Mouse (Mus musculus): ENCODE data around the gene Rapgef1.

Gene Rapgef1

GRCm38 (mm10) chr2:29619484-29620300 is at the start of gene Rapgef1:
TSS of gene Rapgef1 (plus strand) at chr2:29619720.
- DNase-seq (ENCODE audit: low spot score), result peak; percentile 89

DNA sequence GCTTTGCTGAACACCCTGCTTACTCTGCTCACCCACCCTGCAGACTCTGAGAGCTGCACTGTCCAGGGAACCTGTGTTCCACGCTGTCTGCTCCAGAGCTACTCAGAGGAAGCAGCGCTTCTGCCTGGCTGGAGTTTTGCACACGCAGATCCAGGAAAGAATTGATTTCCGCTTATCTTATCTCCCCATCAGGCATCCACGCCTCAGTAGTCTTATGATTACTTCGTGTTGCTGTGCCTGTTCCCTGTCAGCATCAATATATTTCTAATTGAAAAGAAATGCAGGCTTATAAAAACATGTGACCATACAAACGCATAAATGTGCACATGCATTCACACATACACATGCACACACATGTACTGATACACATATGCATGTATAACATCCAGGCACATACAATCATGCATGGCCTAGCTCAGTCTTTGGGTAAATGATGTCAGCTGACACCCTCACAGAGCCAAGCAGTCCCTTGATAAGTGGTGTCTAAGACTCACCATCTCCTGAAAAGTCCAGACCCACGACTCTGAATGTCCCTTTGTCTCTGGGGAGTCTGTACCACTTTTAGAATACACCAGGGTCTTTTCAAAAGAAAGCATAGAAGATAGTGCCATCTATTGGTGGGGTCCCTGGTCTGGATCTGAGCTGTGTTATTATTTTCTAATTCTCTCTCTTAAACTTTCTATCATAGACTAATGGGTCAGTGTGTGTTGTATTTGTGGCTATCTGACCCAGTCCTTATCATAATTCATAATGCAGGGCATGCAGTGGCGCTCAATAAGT is 47.4 kb upstream of the Rapgef1 start:
- no peak for DNase-seq (ENCODE audit: low spot score)

DNA sequence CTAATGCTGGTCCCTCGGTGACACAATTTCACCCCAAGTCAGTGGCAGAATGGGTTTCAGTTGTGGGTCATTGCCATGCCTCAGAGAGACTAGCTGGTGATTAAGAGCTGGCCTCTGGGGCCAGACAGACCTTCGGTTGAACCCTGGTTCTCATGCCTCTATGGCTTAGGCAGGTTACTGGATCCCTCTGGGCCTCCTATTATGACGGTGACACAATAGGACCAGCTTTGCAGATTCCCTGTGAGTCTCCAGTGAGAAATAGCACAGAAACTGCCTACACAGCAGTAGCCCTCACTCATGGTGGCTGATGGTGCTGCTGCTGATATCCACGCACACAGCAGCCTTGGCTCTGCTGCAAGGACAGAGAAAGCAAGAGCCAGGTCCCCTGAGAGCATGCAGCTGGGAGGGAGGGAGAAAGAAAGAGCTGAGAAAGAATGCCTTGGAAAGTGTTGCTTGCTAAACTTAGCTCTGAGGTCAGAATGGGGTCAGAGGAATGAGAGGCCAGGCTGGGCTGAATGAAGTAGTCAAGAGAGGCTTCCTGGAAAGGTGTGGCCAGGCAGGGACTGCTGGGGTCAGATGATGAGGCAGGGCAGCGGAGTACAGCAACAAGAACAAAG is 46.6 kb upstream of the Rapgef1 start:
- DNase-seq (ENCODE audit: low spot score), result no peak

DNA sequence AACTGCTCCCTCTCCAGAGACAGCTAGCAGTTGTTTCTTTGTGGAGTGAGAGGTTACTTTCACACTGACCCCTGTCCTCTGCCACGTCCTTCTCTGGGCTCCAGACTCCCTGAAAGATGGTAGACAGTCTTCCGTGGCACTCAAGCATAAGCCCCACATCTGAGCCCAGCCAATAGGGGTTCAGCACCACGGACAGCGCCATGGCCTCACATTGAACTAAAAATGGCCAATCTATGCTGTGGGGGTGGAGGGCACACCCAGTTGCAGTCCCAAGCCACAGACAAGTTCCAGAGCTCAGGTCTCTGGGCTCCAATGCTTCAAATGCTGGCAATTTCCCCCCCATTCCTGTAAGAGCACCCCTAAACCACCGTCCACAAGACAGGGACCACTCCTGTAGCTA is 45.9 kb upstream of the Rapgef1 start:
- peak; percentile 23 for DNase-seq (ENCODE audit: low spot score)

GRCm38 (mm10) chr2:29574187-29574586 is 45.3 kb upstream of the Rapgef1 start:
- no peak for DNase-seq (ENCODE audit: low spot score)

DNA sequence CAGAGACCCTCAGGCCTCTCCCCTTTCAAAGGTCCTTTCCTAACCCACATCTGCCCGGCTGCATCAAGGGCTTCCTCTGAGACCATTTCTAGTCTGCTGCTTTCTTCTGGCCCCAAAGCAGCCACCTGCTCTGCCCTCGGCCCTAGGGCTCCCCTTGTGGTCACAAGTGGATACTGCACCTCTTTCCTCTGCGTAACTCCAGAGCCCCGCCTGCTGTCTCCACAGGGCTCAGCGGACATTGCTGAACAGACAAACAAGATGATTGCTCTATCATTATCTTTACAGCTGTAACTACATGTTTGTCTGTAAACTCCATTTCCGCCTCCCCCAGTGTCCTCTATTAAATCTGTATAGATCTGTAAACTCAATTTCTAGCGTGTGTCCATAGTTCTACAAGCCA is 37.1 kb upstream of the Rapgef1 start:
- DNase-seq (ENCODE audit: low spot score), result peak; percentile 69

DNA sequence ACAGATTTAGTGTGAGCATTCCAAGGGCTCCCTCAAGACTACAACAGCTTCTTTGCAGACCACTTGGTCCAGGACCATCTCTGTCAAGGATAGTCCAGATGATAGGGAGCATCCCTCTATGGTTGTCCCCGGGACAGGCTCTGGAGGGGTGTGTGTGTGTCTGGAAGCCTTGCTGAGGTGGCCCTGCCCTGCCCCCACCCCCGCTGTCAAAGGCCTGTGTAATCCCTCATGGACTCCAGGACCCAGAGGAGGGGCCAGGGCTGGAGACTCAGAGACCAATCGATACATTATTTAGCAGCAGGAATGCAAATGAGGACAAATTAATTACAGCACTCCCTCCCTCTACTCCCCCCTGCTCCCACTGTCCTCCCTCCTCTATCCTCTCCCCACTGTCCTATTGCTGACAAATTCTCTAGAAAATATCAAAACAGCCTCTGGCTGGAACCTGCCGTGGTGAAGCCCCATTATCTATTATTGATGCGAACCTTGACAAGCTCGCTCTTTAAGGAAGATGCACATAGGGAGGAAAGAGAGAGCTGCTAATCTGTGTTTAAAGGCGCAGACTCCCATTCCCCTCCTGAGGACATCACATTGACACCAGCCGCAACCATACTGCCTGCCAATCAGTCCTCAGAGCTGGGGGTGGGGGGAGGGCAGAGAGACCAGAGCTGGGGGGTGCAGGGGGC is 33.4 kb upstream of the Rapgef1 start:
- DNase-seq (ENCODE audit: low spot score), result no peak

DNA sequence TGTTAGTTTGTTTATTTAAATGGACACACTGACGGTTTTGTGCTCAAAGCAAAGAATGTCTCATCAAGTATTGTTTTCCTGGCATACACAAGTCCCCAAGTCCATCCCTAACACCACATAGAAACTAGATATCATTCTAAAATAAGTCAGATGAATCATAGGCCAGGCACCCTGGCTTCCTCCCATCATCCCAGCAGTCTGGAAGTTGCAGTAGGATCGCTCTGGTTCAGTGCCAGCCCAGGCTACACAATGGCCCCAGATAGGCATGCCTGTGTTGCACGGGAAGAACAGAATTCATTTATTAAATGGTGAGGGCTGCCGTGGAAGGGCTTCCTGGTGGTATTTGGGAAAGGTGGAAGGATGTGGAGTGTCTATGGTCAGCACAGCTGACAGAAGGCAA is 31.5 kb upstream of the Rapgef1 start:
- no peak for DNase-seq (ENCODE audit: low spot score)

GRCm38 (mm10) chr2:29589266-29589665 is 30.3 kb upstream of the Rapgef1 start:
- DNase-seq (ENCODE audit: low spot score), result no peak

DNA sequence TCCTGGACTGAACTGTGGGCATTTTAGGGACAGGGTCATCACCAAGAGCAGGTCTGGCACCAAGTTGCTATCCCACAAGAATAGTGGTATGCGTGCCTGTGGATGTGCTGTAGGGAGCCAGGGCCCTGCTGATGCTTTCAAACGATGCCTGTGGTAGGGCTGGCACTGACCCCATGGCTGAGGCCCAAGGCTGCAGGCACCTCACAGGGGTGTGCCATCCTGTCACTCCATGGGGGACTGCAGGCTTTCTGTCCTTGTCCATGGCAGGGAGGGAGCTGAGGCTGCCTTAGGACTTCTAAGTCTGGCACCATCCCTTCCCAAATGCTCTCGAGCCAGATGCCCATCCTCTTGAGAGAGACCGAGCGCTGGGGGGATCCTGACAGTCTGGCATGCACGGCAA is 27.9 kb upstream of the Rapgef1 start:
- DNase-seq (ENCODE audit: low spot score), result no peak

GRCm38 (mm10) chr2:29592537-29592936 is 27.0 kb upstream of the Rapgef1 start:
- no peak for DNase-seq (ENCODE audit: low spot score)

GRCm38 (mm10) chr2:29603930-29604329 is 15.6 kb upstream of the Rapgef1 start:
- no peak for DNase-seq (ENCODE audit: low spot score)

- DNase-seq (ENCODE audit: low spot score), result no peak
Measured at GRCm38 (mm10) chr2:29605591-29605990, 13.9 kb upstream of the Rapgef1 start.

DNA sequence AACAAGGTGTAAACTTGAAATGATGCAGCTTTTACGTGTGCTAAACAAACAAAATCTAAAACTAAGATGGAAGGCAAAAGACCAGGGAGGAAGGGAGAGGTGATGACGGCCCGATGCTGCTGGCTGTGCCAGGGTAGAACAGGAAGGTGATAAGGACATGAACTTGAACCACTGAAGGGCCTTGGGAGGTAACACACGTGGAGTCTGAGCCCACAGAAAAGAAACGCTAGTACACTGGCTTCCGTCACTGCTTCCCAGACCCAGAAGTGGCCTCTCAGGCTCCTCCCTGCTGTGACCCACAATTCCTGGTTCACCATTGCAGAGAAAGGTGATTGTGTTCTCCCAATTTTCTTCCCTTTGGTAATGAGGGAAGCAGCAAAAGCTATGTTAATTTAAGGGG is 13.1 kb upstream of the Rapgef1 start:
- DNase-seq (ENCODE audit: low spot score), result no peak

DNA sequence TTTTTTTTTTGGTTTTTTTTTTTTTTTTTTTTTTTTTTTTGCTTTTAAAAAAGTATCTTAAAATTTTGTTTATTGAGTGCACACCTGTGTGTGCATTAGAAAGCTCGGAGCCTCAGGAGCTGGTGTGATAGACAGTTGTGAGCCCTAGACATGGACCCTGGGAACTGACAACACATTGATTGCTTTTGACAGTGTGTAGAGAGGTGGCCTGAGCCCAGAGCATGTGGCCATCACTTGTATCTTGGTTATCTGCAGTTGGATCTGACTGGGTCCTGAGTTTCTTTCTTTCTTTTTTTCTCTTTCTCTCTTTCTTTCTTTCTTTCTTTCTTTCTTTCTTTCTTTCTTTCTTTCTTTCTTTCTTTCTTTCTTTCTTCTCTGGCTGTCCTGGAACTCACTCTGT is 2.2 kb upstream of the Rapgef1 start:
- no peak for DNase-seq (ENCODE audit: low spot score)

GRCm38 (mm10) chr2:29618926-29619483 is 515 bp upstream of the Rapgef1 start:
- no peak for DNase-seq (ENCODE audit: low spot score)

DNA sequence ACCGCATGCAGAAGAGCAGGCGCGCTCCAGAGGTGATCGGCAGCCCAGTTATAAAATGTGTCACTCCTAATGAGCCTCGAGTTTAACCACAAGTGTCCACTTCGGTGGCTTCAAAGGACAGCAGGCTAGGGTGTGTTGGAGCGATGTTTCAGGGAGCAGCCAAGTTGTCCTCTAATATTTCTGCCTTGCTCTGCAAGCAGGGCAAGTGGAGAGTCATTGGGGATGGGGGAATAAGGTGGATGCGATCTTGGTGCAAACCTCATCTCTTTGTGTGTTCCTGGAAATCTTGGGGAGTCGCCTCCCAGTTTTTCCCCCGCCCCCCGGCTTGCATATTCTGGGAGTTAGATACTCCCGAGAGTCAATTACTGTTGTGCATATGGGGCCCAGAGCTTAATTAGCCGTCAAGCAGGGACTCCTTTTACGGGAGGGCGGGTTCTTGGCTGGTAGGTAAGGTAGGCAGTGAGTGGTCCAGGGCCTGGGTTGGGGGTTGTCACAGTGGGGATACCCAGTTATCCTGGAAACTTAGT is 844 bp downstream of the Rapgef1 start:
- DNase-seq (ENCODE audit: low spot score), result no peak

DNA sequence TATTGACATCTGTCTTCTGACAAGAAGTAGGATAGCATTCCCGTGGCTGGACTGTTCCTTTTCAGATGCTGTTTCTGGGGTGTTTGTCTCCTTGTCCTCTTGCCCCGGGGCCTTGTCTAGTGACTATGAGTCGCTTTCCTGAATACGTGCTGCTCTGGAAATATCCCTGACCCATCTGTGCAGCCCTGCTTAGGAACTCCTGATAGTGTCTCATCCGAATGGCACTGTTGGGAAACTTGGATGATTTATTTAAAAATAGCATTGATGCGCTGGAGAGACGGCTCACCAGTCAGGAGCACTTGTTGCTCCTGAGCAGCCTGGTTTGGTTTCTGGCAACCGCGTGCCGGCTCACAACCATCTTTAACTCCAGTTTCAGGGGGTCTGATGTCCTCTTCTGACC is 1.6 kb downstream of the Rapgef1 start:
- DNase-seq (ENCODE audit: low spot score), result no peak

- DNase-seq (ENCODE audit: low spot score), result no peak
Measured at GRCm38 (mm10) chr2:29621636-29622035, 2.1 kb downstream of the Rapgef1 start.

DNA sequence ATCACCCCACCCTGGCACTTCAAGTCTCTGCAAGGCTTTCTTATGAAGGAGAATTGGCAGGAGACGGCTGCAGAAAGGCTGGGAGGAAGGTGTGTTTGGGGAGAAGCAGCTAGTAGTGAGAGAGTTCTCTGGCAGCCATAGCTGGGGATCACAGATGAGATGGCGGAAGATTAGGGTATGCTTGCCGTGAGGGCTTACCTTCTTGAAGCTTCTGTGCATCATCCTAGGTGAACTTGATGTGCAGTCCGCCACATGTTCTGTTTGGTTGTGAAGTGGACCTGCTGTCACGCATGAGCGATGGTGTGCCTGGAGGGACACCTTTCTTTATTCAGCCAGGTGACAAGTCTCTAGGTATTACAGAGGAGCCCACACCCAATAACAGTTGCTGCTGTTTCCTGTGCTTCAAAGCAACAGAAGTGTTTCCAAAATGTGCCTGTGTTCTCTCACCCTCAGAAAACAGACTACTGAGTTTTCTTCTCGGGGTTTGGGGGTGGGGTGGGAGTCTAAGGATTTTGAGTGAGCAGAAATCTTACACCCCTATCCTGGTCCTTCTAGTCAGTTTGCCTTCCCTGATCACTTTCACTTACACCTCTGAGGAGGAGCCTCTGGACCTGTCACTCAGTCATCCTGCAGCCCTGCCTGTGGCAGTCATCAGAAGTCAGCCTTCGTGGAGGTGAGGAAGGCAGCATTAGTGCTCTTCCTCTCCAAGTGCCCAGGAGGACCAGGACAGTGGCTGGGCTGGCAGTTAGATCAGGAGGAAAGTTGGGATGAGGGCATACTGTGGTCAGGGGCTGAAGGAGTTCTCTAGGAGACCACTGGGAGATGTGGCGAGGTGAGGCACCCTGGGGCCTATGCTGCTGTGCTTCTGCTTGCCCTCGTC is 2.8 kb downstream of the Rapgef1 start:
- DNase-seq (ENCODE audit: low spot score), result no peak
